ENCODE assay signal across 16 mouse cellular contexts in genomic region chr1:42258594-42258910, GRCm38 (mm10).
DNase-seq lines count a peak whose midpoint lies in the region; ATAC-seq and TF ChIP-seq lines count a peak whose summit lies in the region.
"Had no signal": no experiment of that assay in that cellular context is flagged by ENCODE, and none has a peak within 500 bp of the region (broad histone marks: within the 10 kb centered on the region; RNA-seq: fewer than 3 reads in every experiment).

No protein-coding gene starts in this region.

- H3K4me3 ChIP-seq in heart, embryonic 13.5 days, result no peak overlapping the region
- peak overlapping the region; percentile 18; the same call in 1 of the 2 replicates for H3K4me3 ChIP-seq in forebrain, embryonic 10.5 days
- H3K4me3 ChIP-seq in hindbrain, embryonic 12.5 days, result no peak overlapping the region
- H3K4me3 ChIP-seq in midbrain, embryonic 14.5 days (replicated peaks; ENCODE audit: low read depth, low read length), result no peak overlapping the region
- H3K4me3 ChIP-seq in lung, postnatal 0 days (ENCODE audit: low read depth, low read length), result no peak overlapping the region
- H3K4me3 ChIP-seq: heart, embryonic 10.5 days; limb, embryonic 15.5 days had no signal

- H3K27ac ChIP-seq in heart, embryonic 13.5 days (replicated peaks), result no peak overlapping the region
- H3K27ac ChIP-seq in forebrain, embryonic 10.5 days, result peak overlapping the region; percentile 88
- H3K27ac ChIP-seq in hindbrain, embryonic 12.5 days, result peak overlapping the region; percentile 91
- H3K27ac ChIP-seq in midbrain, embryonic 14.5 days (replicated peaks; ENCODE audit: low read depth, low read length), result peak overlapping the region; percentile 90
- H3K27ac ChIP-seq in lung, postnatal 0 days (ENCODE audit: low read length), result no peak overlapping the region
- H3K27ac ChIP-seq: heart, embryonic 10.5 days; limb, embryonic 15.5 days had no signal

- intact Hi-C loops in heart, postnatal 10 days (cut with DNase I), result no loop called here

- TF ChIP-seq CTCF in lung, postnatal 0 days (IDR thresholded peaks at IDR 0.05), result no peak

- no peak for TF ChIP-seq EP300 in lung, postnatal 0 days (IDR thresholded peaks at IDR 0.05)

- WGBS in heart, embryonic 13.5 days, result 22% methylated on average over 4 of the region's 4 CpGs
- 65% methylated on average over 4 of the region's 4 CpGs for WGBS in forebrain, embryonic 10.5 days
- WGBS in hindbrain, embryonic 12.5 days, result 42% methylated on average over 4 of the region's 4 CpGs
- WGBS in midbrain, embryonic 14.5 days, result 23% methylated on average over 4 of the region's 4 CpGs
- 50% methylated on average over 4 of the region's 4 CpGs for WGBS in lung, postnatal 0 days

- no peak for ATAC-seq in heart, embryonic 13.5 days (ENCODE audit: extremely low read depth, insufficient number of reproducible peaks, low FRiP score, low TSS enrichment)
- ATAC-seq in hindbrain, embryonic 12.5 days (ENCODE audit: low FRiP score), result 0 out of 2 replicates have a peak, but pooled peaks have one; percentile 12
- ATAC-seq in midbrain, embryonic 14.5 days (ENCODE audit: low FRiP score, low TSS enrichment), result no peak
- ATAC-seq in lung, postnatal 0 days, result no peak
- ATAC-seq: liver, postnatal 0 days had no signal

- peaks cover 13% of the 10 kb centered on the region for H3K4me1 ChIP-seq in heart, embryonic 13.5 days
- peaks cover 72% of the 10 kb centered on the region for H3K4me1 ChIP-seq in forebrain, embryonic 10.5 days
- H3K4me1 ChIP-seq in hindbrain, embryonic 12.5 days, result peaks cover 41% of the 10 kb centered on the region
- peaks cover 59% of the 10 kb centered on the region for H3K4me1 ChIP-seq in midbrain, embryonic 14.5 days (ENCODE audit: control insufficient read depth, insufficient read depth, low read length)
- no peaks in the 10 kb centered on the region for H3K4me1 ChIP-seq in lung, postnatal 0 days (ENCODE audit: insufficient read depth, low read depth, low read length)

- H3K9me3 ChIP-seq in heart, embryonic 13.5 days, result no peaks in the 10 kb centered on the region
- H3K9me3 ChIP-seq in forebrain, embryonic 10.5 days, result no peaks in the 10 kb centered on the region
- no peaks in the 10 kb centered on the region for H3K9me3 ChIP-seq in hindbrain, embryonic 12.5 days (replicated peaks)
- no peaks in the 10 kb centered on the region for H3K9me3 ChIP-seq in midbrain, embryonic 14.5 days (ENCODE audit: control insufficient read depth, low read length)
- no peaks in the 10 kb centered on the region for H3K9me3 ChIP-seq in lung, postnatal 0 days (ENCODE audit: low read length)
- H3K9me3 ChIP-seq: heart, embryonic 10.5 days; limb, embryonic 15.5 days had no signal

- no peak for DNase-seq in heart, postnatal 10 days
- no peak for DNase-seq in forebrain, embryonic 10.5 days (ENCODE audit: extremely low spot score, low spot score)
- no peak for DNase-seq in midbrain, embryonic 14.5 days
- DNase-seq in frontal cortex, postnatal 10 days (ENCODE audit: low spot score in 2 of 2), result no peak
- no peak for DNase-seq in lung, postnatal 0 days (ENCODE audit: low spot score)
- DNase-seq in gastrocnemius, adult 18-20 months (ENCODE audit: low spot score), result no peak
- DNase-seq: cerebellum, adult 9-10 months; gastrocnemius, postnatal 14 days; kidney, adult 9 months; liver, postnatal 0 days; lung, postnatal 36 days; right cerebral cortex, postnatal 25 days had no signal

- no peaks in the 10 kb centered on the region for H3K27me3 ChIP-seq in heart, embryonic 13.5 days (replicated peaks)
- no peaks in the 10 kb centered on the region for H3K27me3 ChIP-seq in forebrain, embryonic 10.5 days (ENCODE audit: poor library complexity, severe bottlenecking)
- no peaks in the 10 kb centered on the region for H3K27me3 ChIP-seq in hindbrain, embryonic 12.5 days
- H3K27me3 ChIP-seq in midbrain, embryonic 14.5 days (ENCODE audit: control insufficient read depth, insufficient read depth, low read length), result no peaks in the 10 kb centered on the region
- H3K27me3 ChIP-seq in lung, postnatal 0 days (replicated peaks; ENCODE audit: insufficient read depth, low read length), result no peaks in the 10 kb centered on the region
- H3K27me3 ChIP-seq: limb, embryonic 15.5 days had no signal

- H3K9ac ChIP-seq in heart, embryonic 13.5 days, result no peak overlapping the region
- H3K9ac ChIP-seq in hindbrain, embryonic 12.5 days, result peak overlapping the region; percentile 43
- H3K9ac ChIP-seq in midbrain, embryonic 14.5 days (replicated peaks; ENCODE audit: low read length), result peak overlapping the region; percentile 39; the same call in 1 of the 2 replicates
- no peak overlapping the region for H3K9ac ChIP-seq in lung, postnatal 0 days (replicated peaks; ENCODE audit: low read depth)
- H3K9ac ChIP-seq: limb, embryonic 15.5 days; liver, postnatal 0 days had no signal

- peak overlapping the region; percentile 54 for H3K4me2 ChIP-seq in heart, embryonic 13.5 days
- H3K4me2 ChIP-seq in hindbrain, embryonic 12.5 days (replicated peaks), result peak overlapping the region; percentile 42
- peak overlapping the region; percentile 46 for H3K4me2 ChIP-seq in midbrain, embryonic 14.5 days (ENCODE audit: low read length)
- H3K4me2 ChIP-seq in lung, postnatal 0 days (replicated peaks; ENCODE audit: low read depth, low read length), result no peak overlapping the region
- H3K4me2 ChIP-seq: limb, embryonic 15.5 days had no signal

- no peaks in the 10 kb centered on the region for H3K36me3 ChIP-seq in heart, embryonic 13.5 days
- H3K36me3 ChIP-seq in forebrain, embryonic 10.5 days (replicated peaks), result no peaks in the 10 kb centered on the region
- no peaks in the 10 kb centered on the region for H3K36me3 ChIP-seq in hindbrain, embryonic 12.5 days
- no peaks in the 10 kb centered on the region for H3K36me3 ChIP-seq in midbrain, embryonic 14.5 days (ENCODE audit: control insufficient read depth, insufficient read depth, low read length)
- H3K36me3 ChIP-seq in lung, postnatal 0 days (ENCODE audit: insufficient read depth, low read length), result no peaks in the 10 kb centered on the region
- H3K36me3 ChIP-seq: heart, embryonic 10.5 days; limb, embryonic 15.5 days had no signal

Comparison
In these comparisons a context has a peak if more than half of its experiments do, and no peak if none do; other contexts are left out.
1. H3K27ac ChIP-seq: peak in forebrain, embryonic 10.5 days (single experiment), hindbrain, embryonic 12.5 days (single experiment) and midbrain, embryonic 14.5 days (single experiment); none in heart, embryonic 13.5 days (single experiment) and lung, postnatal 0 days (single experiment).
2. H3K9ac ChIP-seq: peak in hindbrain, embryonic 12.5 days (single experiment) and midbrain, embryonic 14.5 days (single experiment); none in heart, embryonic 13.5 days (single experiment) and lung, postnatal 0 days (single experiment).